Mouse (Mus musculus) Patski (cell line): ENCODE data around the gene Bbs1. TPM values are rescaled to one million over a fixed set of nuclear protein-coding genes. Genes with fewer than 3 reads are reported as not detected.
A peak's percentile ranks its signal among the peaks of the same experiment; 100 is the strongest.

Experiments used
- ATAC-seq: fragments of 100-300 bp; one replicate; pipeline ENCODE4 v1.8.0; 2021
- CTCF ChIA-PET: fragments of 350-600 bp; sonication (Branson Sonifier 250); formaldehyde crosslinking; loops from one replicate; lab custom pipeline; 2022; ENCODE audit warnings: inconsistent platforms; lab: Charles Lee
- POLR2A ChIA-PET: fragments of 350-600 bp; sonication (Branson Sonifier 250); formaldehyde crosslinking; loops from one replicate; lab custom pipeline; 2022; ENCODE audit warnings: antibody characterized with exemption, inconsistent platforms; lab: Charles Lee
- DNase-seq: peaks from one replicate; pipeline ENCODE4 v3.0.0-alpha.2; 2011; ENCODE audit warnings: low read depth, low spot score
- H3K27me3 ChIP-seq: fragments of 371-371 bp; one replicate; pipeline ENCODE4 v1.5.1; 2021
- CTCF ChIP-seq: fragments of 100-300 bp; IDR thresholded peaks from one replicate; pipeline ENCODE4 v1.5.1; 2021
- in situ Hi-C: fragments of 300-500 bp; cut with MboI; formaldehyde crosslinking; loops from 3 replicates; pipeline ENCODE4 v1.11.1; 2018; ENCODE audit warnings: low pct_unique_long_range_greater_than_20kb, mixed read lengths
- polyA plus RNA-seq: library from polyadenylated mRNA; unstranded; gene quantifications from one replicate; pipeline ENCODE4 v1.2.3, GENCODE M21; 2021

Gene Bbs1
- polyA plus RNA-seq, 1 experiment from 2014 or later = 20.3 TPM

GRCm38 (mm10) chr19:4855951-4856350 lies 50.5 kb downstream of the Bbs1 start:
- POLR2A ChIA-PET = no interaction called here
- TF ChIP-seq CTCF = no peak
- H3K27me3 ChIP-seq = peaks cover 8% of the 10 kb centered on the region
- ATAC-seq (no peak), DNase-seq (no peak)
- CTCF ChIA-PET = interaction anchor here (0.9 to 2.1 kb wide), 4 partner anchors 8 to 26 kb away, joined by 3 to 9 read pairs (median 4); no protein-coding TSS in a partner anchor
- in situ Hi-C loops = no loop called here

GRCm38 (mm10) chr19:4855470-4855820 lies 51.0 kb downstream of the Bbs1 start:
- no peak for DNase-seq
- in situ Hi-C loops = no loop called here
- POLR2A ChIA-PET = no interaction called here
- peaks cover 9% of the 10 kb centered on the region for H3K27me3 ChIP-seq
- ATAC-seq = no peak
- no peak for TF ChIP-seq CTCF
- CTCF ChIA-PET = interaction anchor here (1.3 to 2.1 kb wide), 2 partner anchors 8 to 15 kb away, joined by 3 to 9 read pairs; no protein-coding TSS in a partner anchor

GRCm38 (mm10) chr19:4854552-4855469 lies 51.6 kb downstream of the Bbs1 start, which contains the start of gene Ctsf:
TSS of gene Ctsf (plus strand) at chr19:4855130.
- H3K27me3 ChIP-seq = peaks cover 13% of the 10 kb centered on the region
- ChIA-PET CTCF (interaction anchor here (1.3 kb wide), 1 partner anchor 16 kb away, joined by 3 read pairs; no protein-coding TSS in a partner anchor), POLR2A (interaction anchor here (0.8 to 1.0 kb wide), 2 partner anchors 15 to 195 kb away, joined by 3 to 4 read pairs; partner anchors contain the start of genes Ccdc87 and Ccs)
- TF ChIP-seq CTCF = no peak
- DNase-seq (no peak), ATAC-seq (peak; percentile 45)
- in situ Hi-C loops = no loop called here

GRCm38 (mm10) chr19:4850281-4850680 lies 56.1 kb downstream of the Bbs1 start:
- POLR2A ChIA-PET = interaction anchor here (1.2 kb wide), 1 partner anchor 11 kb away, joined by 3 read pairs; the partner anchor contains the start of genes Ccdc87 and Ccs
- peaks cover 34% of the 10 kb centered on the region for H3K27me3 ChIP-seq
- ATAC-seq (no peak), DNase-seq (no peak)
- TF ChIP-seq CTCF = no peak
- in situ Hi-C loops = no loop called here
- CTCF ChIA-PET = interaction anchor here (0.7 to 1.5 kb wide), 3 partner anchors 20 to 95 kb away, joined by 3 to 4 read pairs (median 3); partner anchors contain the start of gene Rbm4b

- POLR2A ChIA-PET = no interaction called here
- CTCF ChIA-PET = interaction anchor here (0.7 to 1.5 kb wide), 3 partner anchors 21 to 95 kb away, joined by 3 to 4 read pairs (median 3); partner anchors contain the start of gene Rbm4b
- no peak for TF ChIP-seq CTCF
- DNase-seq = no peak
- H3K27me3 ChIP-seq = peaks cover 35% of the 10 kb centered on the region
- in situ Hi-C loops = loop anchor here (10.0 kb wide), 1 partner anchor 205 kb away; no protein-coding TSS in a partner anchor
- ATAC-seq = no peak
These were observed 56.6 kb downstream of the Bbs1 start for GRCm38 (mm10) chr19:4849800-4850199.

GRCm38 (mm10) chr19:4847490-4847889 lies 58.9 kb downstream of the Bbs1 start:
- no peak for DNase-seq
- ATAC-seq = no peak
- CTCF ChIA-PET = interaction anchor here (0.6 to 2.2 kb wide), 13 partner anchors 9 to 259 kb away, joined by 3 to 10 read pairs (median 3); partner anchors contain the start of genes Actn3, Ccdc87, Ccs and Rbm4b
- in situ Hi-C loops = loop anchor here (10.0 kb wide), 1 partner anchor 203 kb away; no protein-coding TSS in a partner anchor
- TF ChIP-seq CTCF = no peak
- POLR2A ChIA-PET = interaction anchor here (0.7 to 1.1 kb wide), 2 partner anchors 69 to 92 kb away, joined by 3 read pairs; partner anchors contain the start of gene Rbm4b
- H3K27me3 ChIP-seq = peaks cover 48% of the 10 kb centered on the region

- no peak for TF ChIP-seq CTCF
- H3K27me3 ChIP-seq = peaks cover 57% of the 10 kb centered on the region
- POLR2A ChIA-PET = no interaction called here
- CTCF ChIA-PET = interaction anchor here (1.6 to 1.7 kb wide), 2 partner anchors 83 to 92 kb away, joined by 4 to 5 read pairs; no protein-coding TSS in a partner anchor
- in situ Hi-C loops = loop anchor here (10.0 kb wide), 1 partner anchor 201 kb away; no protein-coding TSS in a partner anchor
- DNase-seq (no peak), ATAC-seq (no peak)
These were observed 60.6 kb downstream of the Bbs1 start for GRCm38 (mm10) chr19:4845846-4846245.

GRCm38 (mm10) chr19:4842611-4843010 lies 63.8 kb downstream of the Bbs1 start:
- DNase-seq (no peak), ATAC-seq (no peak)
- in situ Hi-C loops = loop anchor here (5.0 to 10.0 kb wide), 2 partner anchors 85 to 198 kb away; partner anchors contain the start of gene Rbm4b
- ChIA-PET CTCF (no interaction called here), POLR2A (no interaction called here)
- peaks cover 59% of the 10 kb centered on the region for H3K27me3 ChIP-seq
- no peak for TF ChIP-seq CTCF

GRCm38 (mm10) chr19:4840848-4841247 lies 65.6 kb downstream of the Bbs1 start:
- ATAC-seq = no peak
- in situ Hi-C loops = loop anchor here (5.0 to 10.0 kb wide), 2 partner anchors 84 to 196 kb away; partner anchors contain the start of gene Rbm4b
- ChIA-PET CTCF (interaction anchor here (0.9 kb wide), 1 partner anchor 85 kb away, joined by 3 read pairs; no protein-coding TSS in a partner anchor), POLR2A (no interaction called here)
- TF ChIP-seq CTCF = no peak
- peaks cover 50% of the 10 kb centered on the region for H3K27me3 ChIP-seq
- no peak for DNase-seq

GRCm38 (mm10) chr19:4839149-4839548 lies 67.3 kb downstream of the Bbs1 start, which contains the start of the genes Ccs and Ccdc87:
TSS of gene Ccs (minus strand) at chr19:4839332.
TSS of gene Ccdc87 (plus strand) at chr19:4839366.
- ChIA-PET CTCF (interaction anchor here (2.0 to 2.1 kb wide), 2 partner anchors 8 to 26 kb away, joined by 7 to 9 read pairs; no protein-coding TSS in a partner anchor), POLR2A (interaction anchor here (1.1 to 1.7 kb wide), 2 partner anchors 12 to 16 kb away, joined by 3 to 4 read pairs; partner anchors contain the start of gene Ctsf)
- ATAC-seq = peak; percentile 91
- no peak for TF ChIP-seq CTCF
- peaks cover 36% of the 10 kb centered on the region for H3K27me3 ChIP-seq
- in situ Hi-C loops = no loop called here
- DNase-seq = peak; percentile 63
